Comparison of ENCODE assay signal across 8 mouse cellular contexts in genomic region chr11:68399548-68400020, GRCm38 (mm10). TPM values are rescaled to one million over a fixed set of nuclear protein-coding genes. Genes with fewer than 3 reads are reported as not detected.
DNase-seq lines count a peak whose midpoint lies in the region; ATAC-seq lines count a peak whose summit lies in the region.

No protein-coding gene starts in this region.

- peak; percentile 34 for DNase-seq in kidney, adult 9 months
- no peak for DNase-seq in kidney, adult 18-20 months
- DNase-seq in brain, adult 2 months (ENCODE audit: low read depth, low spot score) = peak; percentile 23
- peak; percentile 29 to 55 for DNase-seq in kidney, postnatal 36 days
- DNase-seq in neural tube, embryonic 11.5 days (ENCODE audit: low spot score) = peak; percentile 88
- DNase-seq in ovary, postnatal 14 days (ENCODE audit: low spot score) = no peak
- DNase-seq in spleen, postnatal 4 days (ENCODE audit: low spot score in 2 of 2) = no peak

- peak overlapping the region; percentile 50 for H3K4me3 ChIP-seq in heart, embryonic 11.5 days (ENCODE audit: low read depth, low read length)
- H3K4me3 ChIP-seq in neural tube, embryonic 11.5 days (ENCODE audit: low read depth, low read length) = peak overlapping the region; percentile 51

- peaks cover 7% of the 10 kb centered on the region; the same call in 1 of the 2 replicates for H3K4me1 ChIP-seq in heart, embryonic 11.5 days (ENCODE audit: control insufficient read depth, insufficient read depth, low read length)
- peaks cover 19% of the 10 kb centered on the region for H3K4me1 ChIP-seq in neural tube, embryonic 11.5 days (ENCODE audit: control insufficient read depth, insufficient read depth, low read length)

- H3K9ac ChIP-seq in heart, embryonic 11.5 days (ENCODE audit: low read depth, low read length) = peak overlapping the region; percentile 29
- H3K9ac ChIP-seq in neural tube, embryonic 11.5 days (ENCODE audit: low read length) = peak overlapping the region; percentile 65

- ATAC-seq in heart, embryonic 11.5 days (replicated peaks; ENCODE audit: insufficient number of reproducible peaks, low FRiP score, low TSS enrichment) = 0 out of 2 replicates have a peak, but pooled peaks have one; percentile 26
- ATAC-seq in neural tube, embryonic 11.5 days (ENCODE audit: insufficient read depth, low FRiP score, low TSS enrichment) = peak; percentile 89

- no peak overlapping the region; the same call in 1 of the 2 replicates for H3K27ac ChIP-seq in heart, embryonic 11.5 days (ENCODE audit: low read depth, low read length)
- peak overlapping the region; percentile 84 for H3K27ac ChIP-seq in neural tube, embryonic 11.5 days (ENCODE audit: low read depth, low read length)

- peaks cover 83% of the 10 kb centered on the region for H3K27me3 ChIP-seq in heart, embryonic 11.5 days (ENCODE audit: control insufficient read depth, insufficient read depth, low read length)
- H3K27me3 ChIP-seq in neural tube, embryonic 11.5 days (ENCODE audit: control insufficient read depth, insufficient read depth, low read length) = peaks cover 46% of the 10 kb centered on the region

- WGBS in heart, embryonic 11.5 days (ENCODE audit: insufficient replicate concordance) = 0% methylated on average over 39 of the region's 47 CpGs
- WGBS in neural tube, embryonic 11.5 days = under 1% methylated on average over 47 of the region's 47 CpGs

- no peaks in the 10 kb centered on the region for H3K36me3 ChIP-seq in heart, embryonic 11.5 days (ENCODE audit: control insufficient read depth, insufficient read depth, low read length)
- no peaks in the 10 kb centered on the region for H3K36me3 ChIP-seq in neural tube, embryonic 11.5 days (ENCODE audit: control insufficient read depth, insufficient read depth, low read length)

- peak overlapping the region; percentile 88 for H3K4me2 ChIP-seq in heart, embryonic 11.5 days
- H3K4me2 ChIP-seq in neural tube, embryonic 11.5 days (ENCODE audit: low read depth) = peak overlapping the region; percentile 93

- H3K9me3 ChIP-seq in heart, embryonic 11.5 days (replicated peaks; ENCODE audit: control insufficient read depth, low read length) = no peaks in the 10 kb centered on the region
- no peaks in the 10 kb centered on the region for H3K9me3 ChIP-seq in neural tube, embryonic 11.5 days (ENCODE audit: control insufficient read depth, low read length)

RNA-seq across cellular contexts. Expression of gene Ntn1, which starts 1.0 kb away (rescaled TPM):
- polyA plus RNA-seq in heart, embryonic 11.5 days (2014; fragmentation: Nextera tagmentation; extraction: Ambion mirVana) = 6.1 and 6.8 TPM in 2 replicates
- 10.0 and 11.5 TPM in 2 replicates for polyA plus RNA-seq in neural tube, embryonic 11.5 days (2014; fragmentation: Nextera tagmentation; extraction: Ambion mirVana)

RNA-seq across cellular contexts. Expression of gene Pik3r5, which starts 32.3 kb away (rescaled TPM):
- polyA plus RNA-seq in heart, embryonic 11.5 days (2014; fragmentation: Nextera tagmentation; extraction: Ambion mirVana) = 0.19 and 0.25 TPM in 2 replicates
- polyA plus RNA-seq in neural tube, embryonic 11.5 days (2014; fragmentation: Nextera tagmentation; extraction: Ambion mirVana) = 1.2 and 2.1 TPM in 2 replicates

Comparison
In these comparisons a context has a peak if more than half of its experiments do, and no peak if none do; other contexts are left out.
1. DNase-seq: peak in kidney, adult 9 months (single experiment), brain, adult 2 months (single experiment), kidney, postnatal 36 days (2 of 2) and neural tube, embryonic 11.5 days (single experiment); none in kidney, adult 18-20 months (single experiment), ovary, postnatal 14 days (single experiment) and spleen, postnatal 4 days (0 of 2).